Comparison of ENCODE assay signal across 27 mouse cellular contexts in the genomic region with DNA sequence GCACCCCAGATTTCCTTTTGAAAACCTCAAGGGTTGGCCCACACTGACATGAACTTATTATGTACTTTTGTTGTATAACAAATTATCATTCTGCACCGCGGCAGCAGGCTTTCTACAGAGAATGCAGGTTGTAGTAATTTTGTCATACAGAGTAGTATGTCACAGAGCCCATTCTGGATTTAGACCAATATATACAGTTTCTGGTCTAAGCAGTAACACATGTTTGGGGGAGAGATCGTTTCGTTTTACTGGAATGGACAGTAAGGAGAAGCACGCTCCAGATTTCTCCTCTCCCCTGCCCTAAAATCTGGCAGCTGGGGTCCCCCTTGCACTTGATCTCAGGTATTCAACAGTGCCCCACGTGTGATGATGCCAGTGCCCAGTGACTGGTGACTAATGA.
DNase-seq lines count a peak whose midpoint lies in the region; ATAC-seq and TF ChIP-seq lines count a peak whose summit lies in the region.
"Had no signal": no experiment of that assay in that cellular context is flagged by ENCODE, and none has a peak within 500 bp of the region (broad histone marks: within the 10 kb centered on the region; RNA-seq: fewer than 3 reads in every experiment).

No protein-coding gene starts in this region.

- H3K4me1 ChIP-seq in embryonic facial prominence, embryonic 12.5 days = peaks cover 47% of the 10 kb centered on the region
- H3K4me1 ChIP-seq in embryonic facial prominence, embryonic 14.5 days (ENCODE audit: control insufficient read depth, insufficient read depth, low read length) = peaks cover 37% of the 10 kb centered on the region
- H3K4me1 ChIP-seq in limb, embryonic 12.5 days (replicated peaks) = peaks cover 62% of the 10 kb centered on the region
- peaks cover 43% of the 10 kb centered on the region for H3K4me1 ChIP-seq in limb, embryonic 15.5 days
- H3K4me1 ChIP-seq in hindbrain, postnatal 0 days (ENCODE audit: insufficient read depth, low read length) = no peaks in the 10 kb centered on the region
- H3K4me1 ChIP-seq: forebrain, embryonic 12.5 days; forebrain, embryonic 15.5 days; hindbrain, embryonic 13.5 days had no signal

- no peaks in the 10 kb centered on the region for H3K36me3 ChIP-seq in embryonic facial prominence, embryonic 12.5 days
- H3K36me3 ChIP-seq in embryonic facial prominence, embryonic 14.5 days (ENCODE audit: control insufficient read depth, insufficient read depth, low read length) = no peaks in the 10 kb centered on the region
- H3K36me3 ChIP-seq in limb, embryonic 12.5 days = no peaks in the 10 kb centered on the region
- H3K36me3 ChIP-seq in limb, embryonic 15.5 days = no peaks in the 10 kb centered on the region
- no peaks in the 10 kb centered on the region for H3K36me3 ChIP-seq in hindbrain, postnatal 0 days (ENCODE audit: insufficient read depth, low read length)
- H3K36me3 ChIP-seq: forebrain, embryonic 12.5 days; forebrain, embryonic 15.5 days; hindbrain, embryonic 10.5 days; hindbrain, embryonic 13.5 days had no signal

- no peak overlapping the region for H3K9ac ChIP-seq in embryonic facial prominence, embryonic 12.5 days
- no peak overlapping the region for H3K9ac ChIP-seq in embryonic facial prominence, embryonic 14.5 days (ENCODE audit: low read depth, low read length)
- H3K9ac ChIP-seq in limb, embryonic 12.5 days (replicated peaks) = no peak overlapping the region
- no peak overlapping the region for H3K9ac ChIP-seq in limb, embryonic 15.5 days
- no peak overlapping the region for H3K9ac ChIP-seq in hindbrain, postnatal 0 days (replicated peaks; ENCODE audit: low read length)
- H3K9ac ChIP-seq: forebrain, embryonic 12.5 days; forebrain, embryonic 15.5 days; hindbrain, embryonic 13.5 days had no signal

- no peak overlapping the region for H3K4me3 ChIP-seq in embryonic facial prominence, embryonic 12.5 days
- H3K4me3 ChIP-seq in embryonic facial prominence, embryonic 14.5 days (ENCODE audit: low read depth, low read length) = 0 out of 2 replicates have a peak overlapping the region, but pooled peaks have one; percentile 5
- no peak overlapping the region for H3K4me3 ChIP-seq in limb, embryonic 12.5 days (replicated peaks)
- H3K4me3 ChIP-seq in limb, embryonic 15.5 days = no peak overlapping the region
- no peak overlapping the region for H3K4me3 ChIP-seq in hindbrain, postnatal 0 days (ENCODE audit: low read length)
- H3K4me3 ChIP-seq: erythroblast, embryonic 14.5 days; forebrain, embryonic 12.5 days; forebrain, embryonic 15.5 days; gastrocnemius, adult 2 months; hindbrain, embryonic 10.5 days; hindbrain, embryonic 13.5 days had no signal

- peaks cover 5% of the 10 kb centered on the region; the same call in 1 of the 2 replicates for H3K27me3 ChIP-seq in embryonic facial prominence, embryonic 12.5 days
- H3K27me3 ChIP-seq in embryonic facial prominence, embryonic 14.5 days (replicated peaks; ENCODE audit: control insufficient read depth, insufficient read depth, low read length) = no peaks in the 10 kb centered on the region
- H3K27me3 ChIP-seq in limb, embryonic 12.5 days = no peaks in the 10 kb centered on the region
- no peaks in the 10 kb centered on the region; the same call in 1 of the 2 replicates for H3K27me3 ChIP-seq in limb, embryonic 15.5 days
- no peaks in the 10 kb centered on the region for H3K27me3 ChIP-seq in hindbrain, postnatal 0 days (ENCODE audit: insufficient read depth, low read length)
- H3K27me3 ChIP-seq: forebrain, embryonic 12.5 days; forebrain, embryonic 15.5 days; hindbrain, embryonic 13.5 days had no signal

- no peak overlapping the region for H3K4me2 ChIP-seq in embryonic facial prominence, embryonic 12.5 days (replicated peaks)
- H3K4me2 ChIP-seq in embryonic facial prominence, embryonic 14.5 days (ENCODE audit: low read depth, low read length) = peak overlapping the region; percentile 35
- H3K4me2 ChIP-seq in limb, embryonic 12.5 days = 0 out of 2 replicates have a peak overlapping the region, but pooled peaks have one; percentile 19
- H3K4me2 ChIP-seq in limb, embryonic 15.5 days = 0 out of 2 replicates have a peak overlapping the region, but pooled peaks have one; percentile 26
- no peak overlapping the region for H3K4me2 ChIP-seq in hindbrain, postnatal 0 days (ENCODE audit: low read depth, low read length)
- H3K4me2 ChIP-seq: forebrain, embryonic 12.5 days; forebrain, embryonic 15.5 days; heart, embryonic 11.5 days; hindbrain, embryonic 13.5 days had no signal

- ATAC-seq in embryonic facial prominence, embryonic 12.5 days (ENCODE audit: insufficient number of reproducible peaks, insufficient read depth, low FRiP score, low TSS enrichment) = no peak
- ATAC-seq in embryonic facial prominence, embryonic 14.5 days (ENCODE audit: low read depth) = peak; percentile 34; the same call in 1 of the 2 replicates
- ATAC-seq in limb, embryonic 12.5 days (ENCODE audit: insufficient number of reproducible peaks, insufficient read depth, low FRiP score, low TSS enrichment, low read depth) = no peak
- ATAC-seq in limb, embryonic 15.5 days (ENCODE audit: insufficient number of reproducible peaks, low FRiP score, low TSS enrichment, low read depth) = no peak
- no peak for ATAC-seq in hindbrain, postnatal 0 days
- ATAC-seq: forebrain, embryonic 15.5 days; hindbrain, embryonic 16.5 days; inflammation-experienced regulatory T-cells, adult 6 months; intestine, embryonic 16.5 days had no signal

- H3K9me3 ChIP-seq in embryonic facial prominence, embryonic 12.5 days = no peaks in the 10 kb centered on the region
- no peaks in the 10 kb centered on the region for H3K9me3 ChIP-seq in embryonic facial prominence, embryonic 14.5 days (ENCODE audit: control insufficient read depth, low read length)
- H3K9me3 ChIP-seq in limb, embryonic 12.5 days = no peaks in the 10 kb centered on the region
- H3K9me3 ChIP-seq in limb, embryonic 15.5 days = no peaks in the 10 kb centered on the region
- no peaks in the 10 kb centered on the region for H3K9me3 ChIP-seq in hindbrain, postnatal 0 days (ENCODE audit: low read length)
- H3K9me3 ChIP-seq: forebrain, embryonic 12.5 days; forebrain, embryonic 15.5 days; hindbrain, embryonic 10.5 days; hindbrain, embryonic 13.5 days had no signal

- WGBS in embryonic facial prominence, embryonic 12.5 days = 28% methylated on average over 6 of the region's 6 CpGs
- 42% methylated on average over 6 of the region's 6 CpGs for WGBS in embryonic facial prominence, embryonic 14.5 days
- 37% methylated on average over 6 of the region's 6 CpGs for WGBS in limb, embryonic 12.5 days
- WGBS in limb, embryonic 15.5 days = 23% methylated on average over 6 of the region's 6 CpGs
- WGBS in hindbrain, postnatal 0 days = 84% methylated on average over 6 of the region's 6 CpGs

- TF ChIP-seq CTCF in hindbrain, postnatal 0 days (IDR thresholded peaks at IDR 0.05; ENCODE audit: low read depth) = no peak

- intact Hi-C loops in heart, postnatal 25 days (cut with DNase I) = no loop called here

- H3K27ac ChIP-seq in embryonic facial prominence, embryonic 12.5 days = peak overlapping the region; percentile 46; the same call in 1 of the 2 replicates
- peak overlapping the region; percentile 59 for H3K27ac ChIP-seq in embryonic facial prominence, embryonic 14.5 days (replicated peaks; ENCODE audit: low read depth, low read length)
- H3K27ac ChIP-seq in limb, embryonic 12.5 days = peak overlapping the region; percentile 75; the same call in 1 of the 2 replicates
- peak overlapping the region; percentile 55 for H3K27ac ChIP-seq in limb, embryonic 15.5 days
- H3K27ac ChIP-seq in hindbrain, postnatal 0 days = no peak overlapping the region
- H3K27ac ChIP-seq: forebrain, embryonic 12.5 days; forebrain, embryonic 15.5 days; gastrocnemius, adult 2 months; hindbrain, embryonic 10.5 days; hindbrain, embryonic 13.5 days had no signal

- DNase-seq in embryonic facial prominence, embryonic 14.5 days (ENCODE audit: low spot score) = peak; percentile 78
- no peak for DNase-seq in B cell, adult 2 months
- no peak for DNase-seq in hindbrain, postnatal 0 days (ENCODE audit: low spot score)
- DNase-seq in heart, postnatal 25 days (ENCODE audit: low spot score) = no peak
- DNase-seq: adrenal gland, adult 8-10 months; adrenal gland, postnatal 25 days; cerebellum, adult 11-12 months; cerebellum, adult 8-10 months; cerebellum, postnatal 36 days; embryo, embryonic 11 days; gastrocnemius, adult 2 months; gastrocnemius, postnatal 14 days; heart, adult 11 months; heart, postnatal 36 days; kidney, adult 18-20 months had no signal

Comparison
In these comparisons a context has a peak if more than half of its experiments do, and no peak if none do; other contexts are left out.
1. H3K4me2 ChIP-seq: peak in embryonic facial prominence, embryonic 14.5 days (single experiment), limb, embryonic 12.5 days (single experiment) and limb, embryonic 15.5 days (single experiment); none in embryonic facial prominence, embryonic 12.5 days (single experiment) and hindbrain, postnatal 0 days (single experiment).